Mouse (Mus musculus) intestine, postnatal 0 days (tissue): ENCODE results near the gene Ankrd39. TPM values are rescaled to one million over a fixed set of nuclear protein-coding genes. Genes with fewer than 3 reads are reported as not detected.
A peak's percentile ranks its signal among the peaks of the same experiment; 100 is the strongest.

Experiments
- ATAC-seq: fragments of 200-750 bp; cut with Nextera tagmentation; 2 replicates; pipeline ENCODE4 v1.8.0; 2017; ENCODE audit warnings: mild to moderate bottlenecking, moderate TSS enrichment, moderate library complexity
- H3K27ac ChIP-seq: fragments of 300-500 bp; sonication (generic); 2 replicates; pipeline ENCODE4 v1.5.1; 2014; ENCODE audit warnings: mild to moderate bottlenecking, low read depth, low read length, moderate library complexity
- H3K27me3 ChIP-seq: fragments of 300-500 bp; sonication (generic); replicated peaks from 2 replicates; pipeline ENCODE4 v1.6.1; 2014; ENCODE audit warnings: low read length, mixed read lengths; ENCODE audit not compliant: control insufficient read depth, insufficient read depth
- H3K36me3 ChIP-seq: fragments of 300-500 bp; sonication (generic); 2 replicates; pipeline ENCODE4 v1.6.1; 2014; ENCODE audit warnings: mild to moderate bottlenecking, moderate library complexity; ENCODE audit not compliant: control insufficient read depth, insufficient read depth
- H3K4me1 ChIP-seq: fragments of 300-500 bp; sonication (generic); replicated peaks from 2 replicates; pipeline ENCODE4 v1.6.1; 2014; ENCODE audit warnings: antibody characterized with exemption, low read length, mixed read lengths; ENCODE audit not compliant: control insufficient read depth, insufficient read depth
- H3K4me2 ChIP-seq: fragments of 300-500 bp; sonication (generic); replicated peaks from 2 replicates; pipeline ENCODE4 v1.6.1; 2014; ENCODE audit warnings: low read depth, mild to moderate bottlenecking, moderate library complexity
- H3K4me3 ChIP-seq: fragments of 300-500 bp; sonication (generic); 2 replicates; pipeline ENCODE4 v1.5.1; 2014; ENCODE audit warnings: low read depth, low read length
- H3K9ac ChIP-seq: fragments of 300-500 bp; sonication (generic); 2 replicates; pipeline ENCODE4 v1.6.1; 2014; ENCODE audit warnings: mild to moderate bottlenecking, low read depth, low read length
- H3K9me3 ChIP-seq: fragments of 300-500 bp; sonication (generic); 2 replicates; pipeline ENCODE4 v1.6.1; 2016; ENCODE audit warnings: mixed run types; ENCODE audit not compliant: control insufficient read depth
- CTCF ChIP-seq: sonication (generic); IDR thresholded peaks from 2 replicates; pipeline ENCODE4 v1.5.1; 2016; ENCODE audit warnings: low read depth, mild to moderate bottlenecking, control low read depth, antibody characterized with exemption, moderate library complexity
- WGBS: fragments of 180-500 bp; shearing (Covaris S2); extraction: QIAGEN DNeasy Blood & Tissue Kit; methylation state at CpG from one replicate; pipeline ENCODE4 v1.1.7; 2014; 5-methylcytosine and 5-hydroxymethylcytosine counted together
- microRNA-seq: library from miRNA; unstranded; fragments of <30 nt; microRNA quantifications from one replicate; pipeline ENCODE4, GENCODE M21; 2016
- polyA plus RNA-seq: library from polyadenylated mRNA; unstranded; fragments of >200 nt; fragmentation: Nextera tagmentation; extraction: Ambion mirVana; gene quantifications from 2 replicates; pipeline ENCODE4 v1.2.1, GENCODE M21; 2015

Gene Ankrd39
- polyA plus RNA-seq, 1 experiment from 2014 or later: 15.0 TPM

- no peaks in the 10 kb centered on the region for H3K9me3 ChIP-seq
- 34% methylated on average over 2 of the region's 2 CpGs for WGBS
- ATAC-seq: no peak
- no peak overlapping the region for H3K27ac ChIP-seq
- TF ChIP-seq CTCF: peak; percentile 67
- H3K4me2 ChIP-seq: no peak overlapping the region
- H3K4me1 ChIP-seq: 0 out of 2 replicates have a peak, but pooled peaks cover 7% of the 10 kb centered on the region
- H3K36me3 ChIP-seq: peaks cover 35% of the 10 kb centered on the region; the same call in 1 of the 2 replicates
- H3K27me3 ChIP-seq: no peaks in the 10 kb centered on the region
- no peak overlapping the region for H3K9ac ChIP-seq
- no peak overlapping the region for H3K4me3 ChIP-seq
Observed at GRCm38 (mm10) chr1:36496719-36497118, 50.5 kb downstream of the Ankrd39 start.

- H3K4me1 ChIP-seq: 0 out of 2 replicates have a peak, but pooled peaks cover 12% of the 10 kb centered on the region
- peak overlapping the region; percentile 54 for H3K27ac ChIP-seq
- no peak for TF ChIP-seq CTCF
- peak; percentile 42; the same call in 1 of the 2 replicates for ATAC-seq
- no peaks in the 10 kb centered on the region for H3K27me3 ChIP-seq
- H3K9me3 ChIP-seq: no peaks in the 10 kb centered on the region
- H3K9ac ChIP-seq: no peak overlapping the region
- 43% methylated on average over 6 of the region's 6 CpGs for WGBS
- peak overlapping the region; percentile 18; the same call in 1 of the 2 replicates for H3K4me2 ChIP-seq
- peaks cover 7% of the 10 kb centered on the region; the same call in 1 of the 2 replicates for H3K36me3 ChIP-seq
- no peak overlapping the region for H3K4me3 ChIP-seq
Observed at GRCm38 (mm10) chr1:36493299-36493698, 53.9 kb downstream of the Ankrd39 start.

GRCm38 (mm10) chr1:36492416-36493139 is 54.7 kb downstream of the Ankrd39 start:
- Histone ChIP-seq H3K4me3 (no peak overlapping the region), H3K4me2 (peak overlapping the region; percentile 30), H3K36me3 (no peaks in the 10 kb centered on the region), H3K9ac (0 out of 2 replicates have a peak overlapping the region, but pooled peaks have one; percentile 7), H3K27me3 (no peaks in the 10 kb centered on the region), H3K9me3 (no peaks in the 10 kb centered on the region), H3K4me1 (0 out of 2 replicates have a peak, but pooled peaks cover 12% of the 10 kb centered on the region), H3K27ac (peak overlapping the region; percentile 66)
- ATAC-seq: peak; percentile 80
- WGBS: 18% methylated on average over 9 of the region's 9 CpGs
- TF ChIP-seq CTCF: peak; percentile 84

GRCm38 (mm10) chr1:36489661-36490060 is 57.6 kb downstream of the Ankrd39 start:
- no peaks in the 10 kb centered on the region for H3K27me3 ChIP-seq
- H3K4me2 ChIP-seq: no peak overlapping the region
- WGBS: 78% methylated on average over 6 of the region's 6 CpGs
- no peak overlapping the region for H3K9ac ChIP-seq
- H3K27ac ChIP-seq: no peak overlapping the region
- no peaks in the 10 kb centered on the region for H3K36me3 ChIP-seq
- no peaks in the 10 kb centered on the region for H3K9me3 ChIP-seq
- no peak overlapping the region for H3K4me3 ChIP-seq
- ATAC-seq: no peak
- TF ChIP-seq CTCF: no peak
- 0 out of 2 replicates have a peak, but pooled peaks cover 12% of the 10 kb centered on the region for H3K4me1 ChIP-seq

Small RNAs within 50 kb of the gene (microRNA-seq; reads per million reads assigned to microRNA genes)
- gene Gm47280: not detected

Other genes with a start within 250 kb of the Ankrd39 start
- 3.6 and 3.7 TPM in 2 replicates for gene Arid5a, start 239.7 kb downstream of the Ankrd39 start, polyA plus RNA-seq
- gene Kansl3, start 178.3 kb downstream of the Ankrd39 start, polyA plus RNA-seq: 18.6 and 19.1 TPM in 2 replicates
- 0.13 and 0.17 TPM in 2 replicates for gene Fer1l5, start 175.2 kb downstream of the Ankrd39 start, polyA plus RNA-seq
- 10.5 and 11.2 TPM in 2 replicates for gene Lman2l, start 102.2 kb downstream of the Ankrd39 start, polyA plus RNA-seq
- 17.4 and 18.4 TPM in 2 replicates for gene Cnnm4, start 75.8 kb downstream of the Ankrd39 start, polyA plus RNA-seq
- 2.5 and 2.6 TPM in 2 replicates for gene Cnnm3, start 35.6 kb downstream of the Ankrd39 start, polyA plus RNA-seq
- 2.1 and 3.8 TPM in 2 replicates for gene Ankrd23, start 10.6 kb downstream of the Ankrd39 start, polyA plus RNA-seq
- 0.22 TPM in 1 of 2 replicates, not detected in the other for gene Gm42417, start 8.0 kb downstream of the Ankrd39 start, polyA plus RNA-seq
- gene Sema4c, start 10.9 kb upstream of the Ankrd39 start, polyA plus RNA-seq: 3.5 and 3.9 TPM in 2 replicates
- gene Fam178b, start 135.7 kb upstream of the Ankrd39 start, polyA plus RNA-seq: 0.65 and 0.87 TPM in 2 replicates
- gene Cox5b, start 144.0 kb upstream of the Ankrd39 start, polyA plus RNA-seq: 1,149 and 1,162 TPM in 2 replicates
- gene 4933424G06Rik, start 162.7 kb upstream of the Ankrd39 start, polyA plus RNA-seq: not detected in 2 replicates
- gene Actr1b, start 167.0 kb upstream of the Ankrd39 start, polyA plus RNA-seq: 50.3 and 57.0 TPM in 2 replicates
- 0.24 and 0.70 TPM in 2 replicates for gene Zap70, start 214.4 kb upstream of the Ankrd39 start, polyA plus RNA-seq